Mouse (Mus musculus) lung, embryonic 14.5 days (tissue): Measurements from ENCODE around the gene Cysrt1. TPM values are rescaled to one million over a fixed set of nuclear protein-coding genes. Genes with fewer than 3 reads are reported as not detected.
A peak's percentile ranks its signal among the peaks of the same experiment; 100 is the strongest.

ENCODE experiments used
- ATAC-seq: fragments of 200-750 bp; cut with Nextera tagmentation; 2 replicates; pipeline ENCODE4 v1.8.0; 2017; ENCODE audit warnings: mild to moderate bottlenecking, moderate TSS enrichment, moderate library complexity; ENCODE audit not compliant: insufficient read depth
- DNase-seq: peaks from one replicate; pipeline ENCODE4 v3.0.0-alpha.2; 2015
- H3K27ac ChIP-seq: fragments of 300-500 bp; sonication (generic); 2 replicates; pipeline ENCODE4 v1.5.1; 2014; ENCODE audit warnings: low read depth, mild to moderate bottlenecking, moderate library complexity
- H3K27me3 ChIP-seq: fragments of 300-500 bp; sonication (generic); 2 replicates; pipeline ENCODE4 v1.6.1; 2014; ENCODE audit warnings: low read length, control low read depth; ENCODE audit not compliant: insufficient read depth
- H3K36me3 ChIP-seq: fragments of 300-500 bp; sonication (generic); 2 replicates; pipeline ENCODE4 v1.6.1; 2014; ENCODE audit warnings: control low read depth; ENCODE audit not compliant: insufficient read depth
- H3K4me1 ChIP-seq: fragments of 300-500 bp; sonication (generic); 2 replicates; pipeline ENCODE4 v1.6.1; 2014; ENCODE audit warnings: antibody characterized with exemption, control low read depth; ENCODE audit not compliant: insufficient read depth
- H3K4me2 ChIP-seq: fragments of 300-500 bp; sonication (generic); 2 replicates; pipeline ENCODE4 v1.6.1; 2014; ENCODE audit warnings: mild to moderate bottlenecking
- H3K4me3 ChIP-seq: fragments of 300-500 bp; sonication (generic); 2 replicates; pipeline ENCODE4 v1.5.1; 2014; ENCODE audit warnings: low read depth, low read length
- H3K9ac ChIP-seq: fragments of 300-500 bp; sonication (generic); 2 replicates; pipeline ENCODE4 v1.6.1; 2014
- H3K9me3 ChIP-seq: fragments of 300-500 bp; sonication (generic); 2 replicates; pipeline ENCODE4 v1.6.1; 2016; ENCODE audit warnings: low read depth, low read length, control low read depth
- CTCF ChIP-seq: IDR thresholded peaks from 2 replicates; pipeline ENCODE4 v1.5.1; 2016; ENCODE audit warnings: antibody characterized with exemption, low read depth
- WGBS: fragments of 180-500 bp; shearing (Covaris S2); extraction: QIAGEN DNeasy Blood & Tissue Kit; methylation state at CpG from one replicate; pipeline ENCODE4 v1.1.7; 2014; 5-methylcytosine and 5-hydroxymethylcytosine counted together
- polyA plus RNA-seq: library from polyadenylated mRNA; unstranded; fragments of >200 nt; fragmentation: Nextera tagmentation; extraction: Ambion mirVana; gene quantifications from 2 replicates; pipeline ENCODE4 v1.2.1, GENCODE M21; 2014

The Cysrt1 gene
- polyA plus RNA-seq, 1 experiment from 2014 or later = not detected

DNA sequence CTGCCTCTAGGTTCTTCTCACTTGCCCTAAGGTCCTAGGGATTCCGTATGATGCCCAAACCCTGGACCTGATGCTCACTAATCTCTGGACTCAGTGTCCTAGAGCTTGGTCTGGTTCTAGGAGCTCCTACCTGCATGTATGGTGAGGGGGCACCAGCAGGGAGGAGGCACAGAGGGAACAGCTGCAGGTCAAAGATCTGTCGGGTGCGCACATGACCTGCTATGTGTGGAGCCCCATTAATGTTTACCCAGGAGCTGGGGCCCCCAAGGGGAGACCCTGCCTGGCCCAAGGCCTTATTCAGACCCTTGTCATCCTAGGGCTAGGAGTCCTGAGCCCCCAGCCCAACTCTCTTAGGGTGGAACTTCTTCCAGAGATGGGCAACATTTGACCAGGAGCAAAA, 8.2 kb downstream of the Cysrt1 start, which contains the start of gene Slc34a3:
TSS of gene Slc34a3 (minus strand) at position 315 of the 400 bp plus-strand sequence.
- no peaks in the 10 kb centered on the region for H3K4me1 ChIP-seq
- no peak within 1 kb of the TSS for H3K4me3 ChIP-seq
- H3K27ac ChIP-seq = no peak within 1 kb of the TSS
- DNase-seq (no peak), ATAC-seq (no peak)
- 67% methylated on average over 3 of the region's 3 CpGs for WGBS
- H3K36me3 ChIP-seq = no peaks in the 10 kb centered on the region
- TF ChIP-seq CTCF = no peak
- H3K9me3 ChIP-seq = no peaks in the 10 kb centered on the region
- no peak within 1 kb of the TSS for H3K9ac ChIP-seq
- H3K27me3 ChIP-seq = 0 out of 2 replicates have a peak, but pooled peaks cover 2% of the 10 kb centered on the region
- H3K4me2 ChIP-seq = no peak within 1 kb of the TSS

DNA sequence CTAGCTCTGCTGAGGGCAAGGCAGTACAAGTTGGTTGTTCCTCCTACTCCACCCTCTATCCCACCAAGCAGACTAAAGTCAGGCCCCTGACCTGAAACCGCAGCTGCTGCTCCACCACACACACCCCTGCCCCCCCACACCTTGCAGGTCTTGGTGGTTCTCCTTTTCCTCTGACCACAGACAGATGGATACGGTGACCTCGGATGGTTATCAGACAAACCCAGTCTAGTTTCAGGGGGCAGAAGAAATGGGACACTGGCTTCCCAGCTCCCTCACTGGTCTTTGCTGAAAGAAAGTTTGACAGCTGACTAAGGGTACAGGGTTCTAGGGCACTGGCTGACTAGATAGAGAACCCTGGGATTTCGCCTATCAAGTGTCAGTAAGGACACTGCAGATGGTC, 8.8 kb downstream of the Cysrt1 start:
- Histone ChIP-seq H3K9me3 (no peaks in the 10 kb centered on the region), H3K4me1 (no peaks in the 10 kb centered on the region), H3K4me3 (no peak overlapping the region), H3K36me3 (no peaks in the 10 kb centered on the region), H3K9ac (no peak overlapping the region), H3K27me3 (0 out of 2 replicates have a peak, but pooled peaks cover 2% of the 10 kb centered on the region), H3K4me2 (no peak overlapping the region), H3K27ac (no peak overlapping the region)
- 60% methylated on average over 4 of the region's 4 CpGs for WGBS
- no peak for TF ChIP-seq CTCF
- ATAC-seq (no peak), DNase-seq (no peak)

DNA sequence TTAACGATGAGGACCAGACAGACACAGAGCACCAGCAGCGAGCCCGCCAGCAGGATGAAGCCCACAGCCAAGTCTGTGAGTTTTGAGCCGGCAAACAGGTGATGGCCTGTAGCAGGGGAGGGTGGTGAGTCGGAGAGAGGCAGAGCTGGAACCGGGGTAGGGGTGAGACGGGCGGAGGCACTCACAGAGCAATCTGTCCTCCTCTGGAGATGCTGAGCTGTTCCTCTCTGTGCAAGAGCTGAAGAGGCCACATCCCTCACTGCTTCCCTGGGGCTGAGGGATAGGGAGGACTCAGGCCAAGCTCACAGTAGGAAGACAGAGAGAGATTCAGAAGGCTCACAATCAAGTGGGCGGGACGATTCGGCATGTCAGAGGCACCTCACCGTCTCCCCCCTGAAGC, 11.2 kb downstream of the Cysrt1 start:
- no peaks in the 10 kb centered on the region for H3K36me3 ChIP-seq
- 0 out of 2 replicates have a peak, but pooled peaks cover 2% of the 10 kb centered on the region for H3K27me3 ChIP-seq
- H3K27ac ChIP-seq = no peak overlapping the region
- no peak overlapping the region for H3K4me2 ChIP-seq
- no peak for DNase-seq
- no peak for ATAC-seq
- no peaks in the 10 kb centered on the region for H3K9me3 ChIP-seq
- WGBS = 56% methylated on average over 12 of the region's 12 CpGs
- TF ChIP-seq CTCF = no peak
- H3K4me3 ChIP-seq = no peak overlapping the region
- H3K4me1 ChIP-seq = no peaks in the 10 kb centered on the region
- no peak overlapping the region for H3K9ac ChIP-seq

DNA sequence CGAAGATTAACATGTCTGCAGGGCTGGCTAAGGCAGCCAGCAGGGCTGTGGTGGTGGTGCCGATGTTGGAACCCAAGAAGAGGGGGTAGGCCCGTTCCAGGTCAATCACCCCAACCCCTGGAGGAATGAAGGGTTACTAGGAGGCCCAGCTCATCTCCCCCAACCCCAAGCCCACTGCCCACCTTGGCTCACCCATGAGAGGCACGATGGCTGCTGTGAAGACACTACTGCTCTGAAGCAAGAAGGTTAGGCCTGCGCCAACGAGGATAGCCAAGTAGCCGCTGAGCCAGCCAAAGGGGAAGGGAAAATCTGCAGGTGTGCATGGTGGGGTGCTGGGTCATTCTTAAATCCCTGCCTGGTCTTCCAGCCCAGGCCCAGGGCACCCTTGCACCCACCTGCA, 11.7 kb downstream of the Cysrt1 start:
- no peak overlapping the region for H3K27ac ChIP-seq
- ATAC-seq = no peak
- H3K4me1 ChIP-seq = 0 out of 2 replicates have a peak, but pooled peaks cover 3% of the 10 kb centered on the region
- no peak for DNase-seq
- no peak for TF ChIP-seq CTCF
- H3K36me3 ChIP-seq = no peaks in the 10 kb centered on the region
- H3K9ac ChIP-seq = no peak overlapping the region
- H3K4me3 ChIP-seq = no peak overlapping the region
- H3K4me2 ChIP-seq = no peak overlapping the region
- no peaks in the 10 kb centered on the region for H3K9me3 ChIP-seq
- 79% methylated on average over 7 of the region's 7 CpGs for WGBS
- 0 out of 2 replicates have a peak, but pooled peaks cover 2% of the 10 kb centered on the region for H3K27me3 ChIP-seq

DNA sequence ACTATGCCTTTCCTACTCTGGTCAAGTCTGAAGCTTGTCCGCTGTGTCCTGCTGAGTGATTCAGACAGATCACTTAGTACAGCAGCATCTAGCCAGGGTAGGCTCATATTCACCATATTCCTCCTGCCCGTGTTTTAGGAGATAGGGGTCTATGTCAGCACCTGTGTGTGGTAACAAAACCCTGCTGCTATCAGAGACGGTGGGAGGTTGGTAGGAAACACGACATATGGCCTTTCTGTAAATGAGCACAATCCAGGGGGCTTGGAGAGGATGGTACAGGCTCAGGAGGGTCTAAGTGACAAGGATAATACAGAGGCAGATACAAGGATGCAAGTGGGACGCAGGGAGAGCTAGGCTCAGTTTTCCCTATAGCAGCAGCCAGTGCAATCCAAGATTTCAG, 12.7 kb downstream of the Cysrt1 start:
- 80% methylated on average over 5 of the region's 5 CpGs for WGBS
- TF ChIP-seq CTCF = no peak
- H3K27me3 ChIP-seq = 0 out of 2 replicates have a peak, but pooled peaks cover 2% of the 10 kb centered on the region
- H3K9me3 ChIP-seq = no peaks in the 10 kb centered on the region
- ATAC-seq = no peak
- no peak overlapping the region for H3K4me3 ChIP-seq
- 0 out of 2 replicates have a peak, but pooled peaks cover 5% of the 10 kb centered on the region for H3K4me1 ChIP-seq
- H3K36me3 ChIP-seq = no peaks in the 10 kb centered on the region
- H3K27ac ChIP-seq = no peak overlapping the region
- no peak overlapping the region for H3K4me2 ChIP-seq
- no peak for DNase-seq
- no peak overlapping the region for H3K9ac ChIP-seq

DNA sequence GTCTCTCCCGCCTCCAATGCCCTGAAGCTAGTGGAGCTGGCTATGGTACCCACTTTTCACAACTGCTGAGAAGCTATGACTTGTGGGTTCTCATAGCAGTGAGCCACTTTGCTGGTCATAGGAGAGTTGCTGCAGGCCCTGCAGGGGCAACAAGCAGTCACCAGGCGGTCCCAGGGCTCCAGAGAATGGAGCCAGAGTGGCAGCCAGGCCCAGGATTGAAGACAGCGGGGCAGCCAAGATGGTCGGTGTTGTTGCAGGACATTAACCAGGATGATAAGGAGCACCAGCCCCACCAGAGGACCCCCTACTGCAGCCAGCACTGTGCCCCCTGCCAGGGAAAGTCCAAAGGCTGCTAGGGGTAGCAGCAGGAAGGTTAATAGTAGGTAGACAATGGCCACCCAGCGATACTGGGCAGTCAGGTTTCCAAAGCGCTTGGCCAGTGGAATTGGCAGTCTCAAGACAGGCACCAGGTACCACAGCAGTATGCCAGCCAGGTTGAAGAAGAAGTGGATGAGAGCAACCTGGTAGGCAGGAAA, 13.2 kb downstream of the Cysrt1 start:
- DNase-seq (no peak), ATAC-seq (no peak)
- no peaks in the 10 kb centered on the region for H3K36me3 ChIP-seq
- WGBS = 65% methylated on average over 6 of the region's 6 CpGs
- no peak overlapping the region for H3K27ac ChIP-seq
- H3K4me3 ChIP-seq = no peak overlapping the region
- H3K4me1 ChIP-seq = 0 out of 2 replicates have a peak, but pooled peaks cover 5% of the 10 kb centered on the region
- peak overlapping the region; percentile 33; the same call in 1 of the 2 replicates for H3K4me2 ChIP-seq
- TF ChIP-seq CTCF = no peak
- no peak overlapping the region for H3K9ac ChIP-seq
- H3K9me3 ChIP-seq = no peaks in the 10 kb centered on the region
- H3K27me3 ChIP-seq = 0 out of 2 replicates have a peak, but pooled peaks cover 1% of the 10 kb centered on the region

DNA sequence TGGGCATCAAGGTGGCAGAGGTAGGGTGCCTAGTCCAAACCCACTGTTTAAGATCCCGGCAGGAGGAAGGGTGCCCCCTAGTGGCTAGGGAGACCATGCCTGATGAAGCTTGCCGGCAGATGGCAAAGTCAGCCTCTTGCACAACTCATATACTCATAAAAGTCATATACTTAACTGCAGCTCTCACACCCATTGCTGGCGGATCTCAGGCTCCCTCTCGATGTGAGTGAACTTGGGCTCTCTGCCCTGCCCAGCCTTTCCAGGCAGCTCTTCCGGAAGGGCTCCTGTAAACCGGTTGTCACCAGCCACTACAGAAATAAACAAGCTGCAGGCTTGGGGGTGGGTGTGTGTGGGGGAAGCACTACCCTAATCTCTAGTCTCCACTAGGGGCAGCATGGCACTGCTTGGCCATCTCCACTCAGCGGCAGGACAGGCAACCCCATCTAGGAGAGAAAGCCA, 13.8 kb downstream of the Cysrt1 start:
- peak overlapping the region; percentile 58; the same call in 1 of the 2 replicates for H3K27ac ChIP-seq
- no peak overlapping the region for H3K9ac ChIP-seq

More for the DNA sequence above, 13.8 kb downstream of the Cysrt1 start:
- H3K9me3 ChIP-seq = no peaks in the 10 kb centered on the region
- DNase-seq (peak; percentile 93), ATAC-seq (peak; percentile 35)
- H3K4me3 ChIP-seq = 0 out of 2 replicates have a peak overlapping the region, but pooled peaks have one; percentile 7
- TF ChIP-seq CTCF = peak; percentile 74
- WGBS = under 1% methylated on average over 7 of the region's 7 CpGs
- H3K36me3 ChIP-seq = 0 out of 2 replicates have a peak, but pooled peaks cover 2% of the 10 kb centered on the region
- H3K4me2 ChIP-seq = peak overlapping the region; percentile 33
- no peaks in the 10 kb centered on the region for H3K27me3 ChIP-seq
- H3K4me1 ChIP-seq = 0 out of 2 replicates have a peak, but pooled peaks cover 5% of the 10 kb centered on the region
